Mouse (Mus musculus) cortical plate, adult 2 months (tissue): ENCODE measurements around the gene Syt16.

Experiments
- CTCF ChIP-seq: fragments of 200-500 bp; IDR thresholded peaks from 2 replicates; pipeline ENCODE4 v1.5.1; 2011; ENCODE audit warnings: mild to moderate bottlenecking, control low read depth, low read length; ENCODE audit not compliant: insufficient read depth; ENCODE audit errors: extremely low read depth
- POLR2A ChIP-seq: fragments of 200-500 bp; IDR thresholded peaks from 2 replicates; pipeline ENCODE4 v1.6.1; 2011; ENCODE audit warnings: mild to moderate bottlenecking, low read length, control low read depth; ENCODE audit not compliant: insufficient read depth; ENCODE audit errors: extremely low read depth

- TF ChIP-seq CTCF: peak; percentile 73
- TF ChIP-seq POLR2A: peak; percentile 69
Observed at GRCm38 (mm10) chr12:74316989-74317759, 319.7 kb downstream of the Syt16 start.
